Mouse (Mus musculus): ENCODE data around the gene Nebl.

Nebl gene

DNA sequence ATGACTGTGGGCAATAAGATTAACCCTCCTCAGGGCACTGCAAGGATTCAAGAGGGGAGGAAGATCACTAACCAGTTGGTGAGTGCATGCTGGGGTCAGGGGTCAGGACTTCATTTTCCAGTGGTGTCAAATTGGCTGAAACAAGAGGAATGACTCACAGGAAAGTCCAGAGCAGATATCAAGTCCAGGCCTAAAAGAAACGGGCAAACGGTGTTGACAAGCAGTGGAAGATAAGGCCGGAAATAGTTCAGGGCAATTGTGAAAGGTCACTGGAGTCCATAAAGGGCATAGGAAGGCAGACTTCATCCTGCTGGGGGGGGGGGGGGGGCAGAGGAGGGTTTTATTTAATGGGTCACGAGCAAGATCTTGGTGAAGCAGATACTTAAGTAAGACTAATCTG is 207.5 kb downstream of the Nebl start:
- DNase-seq (ENCODE audit: low read depth, low spot score): no peak

DNA sequence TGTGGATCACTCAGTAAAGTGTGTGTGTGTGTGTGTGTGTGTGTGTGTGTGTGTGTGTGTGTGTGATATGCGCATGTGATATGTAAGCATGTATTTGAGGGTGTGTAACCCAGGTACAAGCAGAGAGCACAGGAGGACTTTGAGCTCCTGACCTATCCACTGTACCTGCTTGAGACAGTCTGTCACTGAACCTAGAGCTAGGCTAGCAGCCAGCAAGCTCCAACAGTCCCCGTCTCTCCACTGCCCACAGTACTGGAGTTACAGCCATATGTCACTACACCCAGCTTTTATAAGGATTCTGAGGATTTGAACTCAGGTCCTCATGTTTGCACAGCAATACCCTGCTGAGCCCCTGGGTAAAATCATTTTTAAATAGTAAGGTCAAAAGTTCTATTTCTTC is 215.6 kb downstream of the Nebl start:
- no peak for DNase-seq (ENCODE audit: low read depth, low spot score)

DNA sequence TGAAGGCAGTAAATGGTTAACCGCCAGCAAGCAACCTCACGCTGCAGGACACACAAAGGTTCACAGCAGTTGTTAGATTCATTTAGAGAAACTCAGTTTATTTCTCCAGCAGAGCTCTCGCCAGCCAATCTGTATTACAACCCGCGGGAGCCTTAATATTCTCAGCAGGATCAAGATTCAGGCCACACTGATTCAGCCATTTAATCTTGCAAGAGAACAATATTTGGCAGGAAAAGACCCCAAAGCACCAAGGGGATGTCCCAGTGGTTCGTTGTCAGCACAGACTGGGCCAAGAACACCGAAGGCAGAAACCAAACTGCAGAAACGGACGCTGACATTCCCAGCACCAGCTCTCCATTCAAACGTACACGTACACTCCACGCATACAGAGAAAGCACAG is 216.5 kb downstream of the Nebl start:
- DNase-seq (ENCODE audit: low read depth, low spot score): no peak

DNA sequence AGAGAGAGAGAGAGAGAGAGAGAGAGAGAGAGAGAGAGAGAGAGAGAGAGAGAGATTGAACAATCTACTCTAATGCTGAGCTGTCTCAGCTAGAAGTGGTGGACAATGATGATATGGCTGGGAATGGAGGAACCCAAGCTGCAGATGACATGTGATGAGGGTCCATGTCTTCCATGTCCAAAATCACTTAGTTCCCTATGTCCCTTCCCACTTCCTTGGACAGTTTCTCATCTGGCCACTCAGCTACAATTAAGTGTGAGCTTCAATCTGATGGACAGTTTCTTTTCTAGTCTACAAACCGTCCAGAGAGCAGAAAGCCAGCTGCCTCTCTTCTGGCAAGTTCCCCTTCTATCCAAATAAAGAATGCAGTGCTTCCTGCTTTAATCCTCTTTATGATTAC is 221.3 kb downstream of the Nebl start:
- DNase-seq (ENCODE audit: low read depth, low spot score): no peak

DNA sequence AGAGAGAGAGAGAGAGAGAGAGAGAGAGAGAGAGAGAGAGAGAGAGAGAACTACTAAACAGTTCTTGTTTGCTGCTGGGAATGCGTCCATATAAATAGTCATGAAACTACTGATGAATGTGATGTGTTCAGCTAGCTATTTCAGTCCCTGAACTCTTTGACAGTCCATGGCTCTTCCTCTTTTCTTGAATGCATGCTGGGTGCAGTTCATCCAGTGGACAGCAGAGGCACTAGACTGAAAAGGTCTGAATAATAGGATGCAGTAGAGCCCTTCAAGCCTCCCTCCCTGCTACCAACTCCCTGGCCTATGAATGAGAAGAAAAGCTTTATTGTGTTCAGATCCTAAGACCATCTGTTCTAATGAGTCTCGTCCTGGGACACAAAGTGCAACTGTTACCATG is 223.9 kb downstream of the Nebl start:
- DNase-seq (ENCODE audit: low read depth, low spot score): peak; percentile 44

DNA sequence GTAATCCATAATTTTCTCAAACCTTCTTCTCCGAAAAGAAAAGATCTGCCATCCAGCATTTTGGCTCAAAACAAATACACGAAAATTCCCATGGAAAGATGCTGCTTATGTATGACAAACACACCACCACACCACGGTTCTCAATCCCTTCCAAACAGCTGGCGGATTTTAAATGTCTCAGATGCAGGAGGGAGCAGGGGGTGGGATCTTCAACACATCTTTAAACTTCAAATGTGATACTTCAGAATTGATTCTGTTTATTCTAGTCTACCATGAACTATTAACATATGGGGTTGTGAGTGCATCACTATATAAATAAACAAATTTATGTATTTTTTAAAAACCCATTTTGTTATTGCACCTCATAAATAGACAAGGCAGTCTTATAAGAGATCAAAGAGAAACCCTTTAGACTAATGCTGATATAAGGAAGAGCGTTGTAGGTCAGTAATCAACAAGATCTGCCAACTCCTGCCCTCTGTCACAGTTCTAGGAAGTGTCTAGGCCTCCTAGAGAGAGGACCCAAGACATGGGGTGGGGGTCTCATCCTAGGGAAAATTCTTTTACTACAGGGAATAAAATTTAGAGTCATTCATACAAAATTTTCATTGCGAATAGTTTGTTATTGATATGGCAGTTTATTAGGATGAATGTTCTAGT is 227.0 kb downstream of the Nebl start:
- DNase-seq (ENCODE audit: low read depth, low spot score): no peak

DNA sequence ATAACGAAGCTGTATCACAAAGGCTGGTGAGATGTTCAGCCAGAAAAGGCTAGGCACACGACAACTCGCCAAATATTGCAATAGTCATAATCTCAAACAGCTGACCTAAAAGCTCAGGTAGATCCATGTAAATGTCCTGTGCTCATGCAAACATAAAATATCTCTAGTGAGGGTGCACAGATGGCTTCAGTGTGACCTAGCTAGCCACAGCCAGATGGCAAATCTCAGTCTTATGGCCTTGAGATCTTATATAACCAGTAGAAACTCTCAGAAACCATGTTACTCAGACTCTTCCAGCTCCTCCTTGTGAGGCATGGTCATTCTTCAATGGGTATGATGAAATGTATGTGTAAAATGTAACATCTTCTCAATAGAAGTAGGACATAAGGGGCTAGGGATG is 230.2 kb downstream of the Nebl start:
- DNase-seq (ENCODE audit: low read depth, low spot score): no peak

DNA sequence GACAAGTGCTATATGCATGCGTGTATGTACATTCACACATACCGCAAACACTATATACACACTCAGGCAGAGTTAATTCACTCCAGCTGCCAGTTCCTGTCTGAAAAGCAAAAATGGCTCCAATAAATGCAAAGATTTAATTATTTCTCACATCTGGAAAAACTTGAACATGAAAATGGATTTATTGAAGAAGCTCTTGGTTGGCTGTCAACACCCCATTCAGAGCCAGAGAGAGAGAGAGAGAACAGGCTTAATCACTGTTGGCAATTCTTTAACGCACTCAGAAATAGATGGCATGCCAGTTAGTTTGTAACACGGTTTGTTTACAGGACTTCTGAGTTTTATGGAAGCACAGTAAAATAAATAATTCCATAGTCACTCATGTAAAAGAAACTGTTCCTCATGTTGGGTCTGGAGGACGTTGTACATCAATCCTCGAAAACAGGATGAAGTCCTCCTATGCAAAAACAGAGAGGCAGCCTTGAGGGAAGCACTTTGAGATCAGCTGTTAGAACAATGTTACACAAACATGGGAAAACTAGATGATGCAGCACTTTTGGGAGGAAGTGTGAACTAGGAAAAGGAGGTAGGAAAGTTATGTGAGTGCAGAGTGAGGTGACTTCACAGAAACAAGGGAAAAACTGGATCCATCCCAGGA is 265.6 kb downstream of the Nebl start:
- no peak for DNase-seq (ENCODE audit: low read depth, low spot score)

DNA sequence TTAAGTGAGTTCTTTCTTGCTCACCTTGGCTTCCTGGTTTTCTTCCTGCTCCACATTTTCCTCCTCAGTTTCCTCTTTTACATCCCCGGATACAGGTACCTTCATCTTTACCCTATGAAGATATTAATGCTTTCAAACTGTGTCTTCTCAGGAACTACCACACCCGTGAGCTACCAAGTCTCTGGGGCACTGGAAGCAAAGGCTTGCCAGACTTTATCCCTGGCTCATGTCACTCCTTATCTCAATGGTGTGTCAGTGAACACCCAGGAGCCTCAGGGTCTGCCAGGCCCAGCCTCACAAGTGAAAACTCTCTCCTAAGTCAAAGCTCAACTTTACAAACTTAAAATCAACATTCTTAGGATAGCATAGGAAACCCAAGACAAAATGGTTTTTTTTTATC is 270.8 kb downstream of the Nebl start:
- no peak for DNase-seq (ENCODE audit: low read depth, low spot score)

DNA sequence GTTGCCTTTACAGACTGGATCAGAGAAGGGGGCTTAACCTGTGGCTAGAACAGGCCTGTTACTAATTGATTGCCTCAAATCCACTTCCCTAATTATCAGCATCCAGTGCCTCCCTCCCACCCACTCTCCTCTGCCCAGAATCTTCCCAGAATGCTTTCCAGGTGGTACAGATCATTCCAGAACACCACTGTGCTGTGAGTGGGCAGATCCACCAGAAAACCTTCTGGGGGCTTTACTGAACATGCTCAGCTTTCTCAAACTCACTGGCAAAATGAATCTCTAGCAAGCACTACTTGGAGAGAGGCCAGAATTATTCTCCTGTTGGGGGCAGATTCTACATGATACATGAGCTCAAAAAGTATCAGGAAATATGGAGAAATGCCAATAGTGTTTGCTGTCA is 277.6 kb downstream of the Nebl start:
- DNase-seq (ENCODE audit: low read depth, low spot score): no peak

DNA sequence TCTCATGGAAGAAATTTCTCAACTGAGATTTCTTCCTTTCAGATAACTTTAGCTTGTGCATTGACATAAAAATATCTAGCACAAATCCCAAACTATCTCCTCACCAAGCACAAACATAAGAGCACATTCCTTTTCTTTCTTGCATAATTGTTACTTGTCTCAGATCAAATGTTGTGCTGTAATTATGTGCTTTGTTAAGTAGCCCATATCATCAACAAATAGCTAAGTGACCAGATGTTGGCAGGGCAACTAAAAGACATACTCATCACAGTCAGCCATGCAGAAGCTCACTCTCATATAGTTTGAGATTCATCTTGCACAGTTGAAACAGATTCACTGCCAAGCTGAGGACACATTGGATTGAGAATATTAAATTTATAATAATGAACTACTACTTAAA is 282.9 kb downstream of the Nebl start:
- no peak for DNase-seq (ENCODE audit: low read depth, low spot score)

DNA sequence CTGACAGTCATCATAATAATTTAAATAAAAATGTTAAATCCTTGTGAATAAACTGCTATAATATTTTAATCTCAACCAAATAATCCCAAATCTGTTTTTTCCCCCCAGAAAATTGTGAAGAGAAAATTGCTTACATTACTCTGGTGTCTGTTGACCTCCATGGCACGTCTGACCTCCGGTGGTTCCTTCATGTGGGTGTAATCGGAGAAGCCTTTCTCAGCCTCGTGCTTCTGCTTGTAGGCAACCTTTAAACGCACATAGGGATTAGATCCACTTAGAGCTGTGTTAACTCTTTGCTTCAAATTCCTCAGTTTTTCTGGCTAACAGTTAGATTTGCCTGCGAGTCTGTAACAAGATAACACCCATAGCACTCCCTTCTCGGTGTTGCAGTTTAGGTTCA is 287.7 kb downstream of the Nebl start:
- no peak for DNase-seq (ENCODE audit: low read depth, low spot score)

DNA sequence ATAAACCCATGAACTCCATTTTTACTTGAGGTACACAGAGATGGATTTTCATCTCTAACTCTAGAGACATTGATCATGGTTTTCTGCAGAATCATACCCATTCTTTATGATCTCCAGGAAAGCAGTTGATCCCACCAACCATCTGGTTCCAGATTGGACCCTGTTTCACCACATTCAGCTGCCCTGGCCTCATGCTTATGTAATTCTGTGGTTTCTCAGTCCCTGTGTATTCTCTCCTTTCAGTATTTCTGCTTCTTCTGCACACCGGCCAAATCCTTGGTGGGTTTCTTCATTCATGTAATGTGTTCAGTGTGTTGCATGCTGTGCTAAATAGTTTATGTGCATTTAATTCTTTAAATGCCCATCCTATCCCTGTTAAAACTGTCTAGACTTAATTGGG is 292.9 kb downstream of the Nebl start:
- no peak for DNase-seq (ENCODE audit: low read depth, low spot score)

DNA sequence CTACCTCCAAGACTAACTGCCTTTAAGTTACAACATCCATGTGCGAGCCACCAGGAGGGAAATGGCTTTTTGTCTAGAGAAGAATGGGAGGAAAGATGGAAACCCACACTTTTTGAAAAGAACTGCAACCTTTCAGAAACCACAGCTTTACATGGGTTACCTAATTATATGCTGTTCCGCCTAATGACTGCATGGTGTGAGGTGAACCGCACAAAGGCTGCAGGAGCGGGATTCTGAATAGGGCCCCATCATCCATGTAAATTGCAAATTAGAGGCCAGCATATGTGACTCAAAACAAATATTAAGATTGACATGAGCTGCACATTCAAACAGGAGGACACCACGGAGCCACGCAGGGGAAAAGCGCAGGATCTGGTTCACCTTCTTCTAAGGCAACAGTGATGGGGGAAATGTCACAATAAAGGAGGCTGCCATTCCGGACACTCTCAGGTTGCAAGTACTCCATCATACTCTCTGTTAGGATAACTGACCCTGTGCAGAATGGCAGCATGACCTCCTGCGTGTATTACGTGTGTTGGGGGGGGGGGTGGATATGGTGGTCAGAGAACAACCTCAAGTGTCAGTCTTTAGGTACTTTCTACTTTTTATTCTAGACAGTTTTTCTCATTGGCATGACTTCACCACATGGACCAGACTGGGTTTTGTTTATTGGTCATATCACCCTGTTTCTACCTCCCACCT is 294.4 kb downstream of the Nebl start:
- no peak for DNase-seq (ENCODE audit: low read depth, low spot score)

DNA sequence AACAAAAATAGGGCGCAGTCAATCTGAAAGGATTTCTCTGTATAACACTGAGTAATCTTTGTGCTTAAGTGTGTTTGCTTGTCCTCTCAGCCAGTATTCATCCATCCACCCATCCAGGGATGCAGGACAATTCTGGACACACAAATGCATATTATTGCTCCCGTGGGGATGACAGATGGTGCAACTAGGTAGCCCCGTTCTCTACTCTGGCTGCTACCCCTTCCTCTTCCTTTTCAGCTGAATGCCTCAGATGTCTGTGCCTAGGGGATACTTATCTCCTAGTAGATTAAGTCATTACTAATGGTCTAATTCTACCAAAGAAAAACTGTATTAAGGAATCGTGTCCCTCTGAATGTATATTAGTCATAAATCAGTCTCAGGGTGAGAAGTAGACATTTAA is 296.0 kb downstream of the Nebl start:
- DNase-seq (ENCODE audit: low read depth, low spot score): no peak

DNA sequence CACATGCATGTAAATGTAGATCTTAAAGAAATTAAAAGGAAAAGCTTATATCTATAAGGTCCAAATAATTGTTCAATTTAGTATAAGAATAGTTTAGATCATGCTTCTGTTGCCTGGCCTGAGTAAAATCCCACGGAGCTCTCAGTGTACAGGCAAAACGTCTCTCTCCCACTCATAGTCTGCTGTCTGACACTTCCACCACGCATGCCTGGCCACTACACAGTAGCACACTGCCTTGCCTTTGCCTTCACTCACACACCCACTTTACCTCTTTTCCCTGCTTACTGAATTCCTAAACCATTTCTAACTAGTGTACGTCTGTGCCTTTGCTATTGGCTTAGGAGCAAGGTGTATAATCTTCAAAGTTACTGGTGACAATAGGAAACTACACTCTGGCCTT is 302.2 kb downstream of the Nebl start:
- no peak for DNase-seq (ENCODE audit: low read depth, low spot score)

DNA sequence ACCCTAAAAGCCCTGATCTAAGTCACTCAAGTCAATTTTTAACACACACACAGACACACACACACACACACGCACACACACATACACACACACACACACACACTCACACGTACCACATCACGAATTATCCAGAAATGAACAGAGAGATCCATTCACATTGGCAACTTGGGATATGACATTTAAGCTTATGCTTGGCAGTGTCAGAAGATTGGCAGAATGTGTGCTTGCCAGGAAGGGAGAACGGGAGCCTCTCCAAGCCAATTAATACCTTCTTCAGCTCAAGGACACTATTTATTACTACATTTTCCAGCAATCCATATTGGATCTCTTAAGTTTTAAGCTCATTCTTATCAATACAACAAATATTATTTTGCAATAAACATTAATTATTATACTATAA is 303.1 kb downstream of the Nebl start:
- no peak for DNase-seq (ENCODE audit: low read depth, low spot score)

DNA sequence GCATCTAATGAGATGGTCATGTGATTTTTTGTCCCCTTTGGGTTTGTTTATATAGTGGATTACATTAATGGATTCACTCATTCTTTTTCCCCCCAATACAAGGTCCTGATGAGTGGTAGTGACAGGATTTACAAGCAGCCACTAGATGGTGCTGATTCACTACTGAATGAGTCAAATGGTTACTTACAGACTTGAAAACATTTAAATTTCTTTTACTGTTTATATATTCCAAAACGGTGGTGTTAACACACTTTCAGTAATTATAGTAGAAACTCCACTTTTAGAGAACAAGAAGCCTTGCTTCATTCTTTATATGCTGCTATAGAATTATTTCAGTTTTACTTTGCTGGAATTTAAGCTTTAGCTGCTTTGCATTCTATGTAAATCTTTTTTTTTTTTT is 308.3 kb downstream of the Nebl start:
- DNase-seq (ENCODE audit: low read depth, low spot score): peak; percentile 53

DNA sequence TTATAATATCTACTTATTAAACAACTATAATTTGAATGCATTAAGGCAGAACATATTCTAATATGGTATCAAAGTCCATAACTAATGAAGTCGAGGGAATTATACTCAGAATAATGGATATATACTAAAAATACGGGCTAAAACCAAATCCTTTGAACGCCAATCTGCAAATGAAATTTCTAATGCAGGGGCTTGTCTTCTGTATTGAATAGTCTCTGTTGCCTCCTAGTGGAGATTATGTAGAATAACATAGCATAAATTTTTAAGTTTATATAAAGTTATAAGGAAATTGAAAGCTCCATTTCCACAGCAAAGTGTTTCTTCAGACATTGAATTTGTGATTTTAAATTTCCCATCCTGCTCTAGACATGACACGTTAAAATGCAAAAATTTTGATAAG is 315.9 kb downstream of the Nebl start:
- peak; percentile 13 for DNase-seq (ENCODE audit: low read depth, low spot score)

DNA sequence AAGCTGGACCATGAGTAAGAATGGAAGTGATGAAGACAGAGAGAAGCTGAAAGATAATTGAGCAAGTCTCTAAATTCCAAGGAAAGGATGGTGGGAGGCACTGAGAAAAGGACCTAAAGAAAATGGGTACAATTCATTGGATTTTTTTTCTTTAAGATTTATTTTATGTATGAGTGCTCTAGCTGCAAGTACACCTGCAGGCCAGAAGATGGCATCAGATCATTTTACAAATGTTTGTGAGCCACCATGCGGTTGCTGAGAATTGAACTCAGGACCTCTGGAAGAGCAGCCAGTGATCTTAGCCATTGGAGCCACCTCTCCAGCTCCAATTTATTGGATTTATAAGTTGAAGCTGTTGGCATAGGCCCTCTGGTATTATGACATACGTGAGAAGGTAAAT is 316.9 kb downstream of the Nebl start:
- DNase-seq (ENCODE audit: low read depth, low spot score): peak; percentile 38

DNA sequence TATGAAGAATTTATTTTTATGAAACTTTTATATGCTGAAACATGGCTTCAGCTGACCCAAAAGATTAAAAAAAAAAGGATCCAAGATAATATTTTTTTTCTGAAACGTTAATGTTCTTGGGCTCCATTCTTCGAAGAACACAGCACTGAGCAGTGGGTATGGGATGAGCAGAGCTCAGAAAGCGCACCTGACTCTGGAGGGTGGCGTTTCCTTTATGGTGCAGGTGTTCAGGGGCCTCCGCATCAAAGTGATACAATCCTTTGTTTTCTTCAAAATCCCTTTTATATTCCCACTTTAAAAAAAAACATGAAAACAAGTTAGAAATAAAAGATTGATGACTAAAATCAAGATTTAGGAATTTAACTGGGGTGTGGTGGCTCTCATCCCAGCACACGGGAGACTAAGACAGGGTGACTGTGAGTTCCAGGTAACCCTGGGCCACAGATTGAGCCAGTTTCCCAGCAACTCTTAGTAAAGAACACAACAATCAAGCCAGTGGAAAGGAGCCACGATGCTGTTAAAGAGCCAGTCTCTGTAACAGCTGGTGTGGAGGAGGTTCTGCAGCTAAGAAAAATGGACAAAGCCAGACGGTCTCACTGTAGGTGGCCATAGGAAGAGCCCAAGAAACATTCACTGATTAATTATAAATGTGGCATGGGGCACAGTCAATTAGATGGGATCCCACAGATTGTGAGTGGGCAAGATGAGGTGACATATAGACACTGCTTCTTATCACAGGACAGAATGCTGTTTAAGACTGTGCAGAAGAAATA is 317.6 kb downstream of the Nebl start:
- no peak for DNase-seq (ENCODE audit: low read depth, low spot score)

DNA sequence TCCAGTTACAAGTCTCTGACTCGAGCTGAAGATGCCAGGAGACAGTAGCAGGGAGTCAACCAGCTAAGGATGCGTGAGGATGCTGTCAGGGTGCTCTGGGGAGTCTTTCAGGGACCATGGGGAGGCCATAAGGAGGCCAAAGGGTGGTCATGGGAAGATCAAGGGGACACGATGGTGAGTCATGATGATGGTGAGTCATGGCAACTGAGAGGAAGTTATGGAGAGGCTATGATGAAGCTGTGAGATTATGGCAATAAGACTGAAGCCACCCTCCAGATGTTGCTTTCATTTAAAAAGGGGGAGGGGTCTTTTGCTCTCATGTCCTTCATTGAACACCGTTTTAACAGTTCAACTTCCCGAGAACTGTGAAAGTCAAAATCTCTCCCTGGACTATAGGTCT is 322.0 kb downstream of the Nebl start:
- no peak for DNase-seq (ENCODE audit: low read depth, low spot score)

Data from R1 (cell line).